Mouse (Mus musculus) ES-Bruce4 (cell line): ENCODE results near the gene Rnls. TPM values are rescaled to one million over a fixed set of nuclear protein-coding genes. Genes with fewer than 3 reads are reported as not detected.

Source experiments
- H3K27ac ChIP-seq: 2 replicates; pipeline ENCODE4 v1.5.1; 2012; ENCODE audit warnings: low read length, inconsistent platforms; ENCODE audit not compliant: insufficient read depth
- H3K27me3 ChIP-seq: 2 replicates; pipeline ENCODE4 v1.6.1; 2012; ENCODE audit warnings: mild to moderate bottlenecking, low read length, inconsistent platforms; ENCODE audit not compliant: control insufficient read depth, poor library complexity, insufficient read depth, severe bottlenecking
- H3K36me3 ChIP-seq: 2 replicates; pipeline ENCODE4 v1.6.1; 2012; ENCODE audit warnings: inconsistent platforms, mild to moderate bottlenecking, low read length, moderate library complexity; ENCODE audit not compliant: control insufficient read depth, poor library complexity, insufficient read depth, severe bottlenecking
- H3K4me1 ChIP-seq: one replicate; pipeline ENCODE4 v1.8.1; 2011; ENCODE audit warnings: low read length; ENCODE audit not compliant: control insufficient read depth, insufficient read depth
- H3K4me3 ChIP-seq: 2 replicates; pipeline ENCODE4 v1.5.1; 2011; ENCODE audit warnings: low read depth, mild to moderate bottlenecking, low read length
- H3K9ac ChIP-seq: 2 replicates; pipeline ENCODE4 v1.6.1; 2012; ENCODE audit warnings: low read depth, mild to moderate bottlenecking, inconsistent platforms; ENCODE audit not compliant: poor library complexity, severe bottlenecking
- H3K9me3 ChIP-seq: replicated peaks from 2 replicates; pipeline ENCODE4 v1.6.1; 2012; ENCODE audit warnings: mild to moderate bottlenecking, low read length, inconsistent platforms; ENCODE audit not compliant: control insufficient read depth, poor library complexity, insufficient read depth, severe bottlenecking
- CTCF ChIP-seq: IDR thresholded peaks from one replicate; pipeline ENCODE4 v1.8.1; 2011; ENCODE audit warnings: low read depth, low read length
- EP300 ChIP-seq: IDR thresholded peaks from 2 replicates; pipeline ENCODE4 v1.6.1; 2011; ENCODE audit warnings: low read depth, low read length; ENCODE audit not compliant: insufficient read depth
- POLR2A ChIP-seq: IDR thresholded peaks from one replicate; pipeline ENCODE4 v1.8.1; 2011; ENCODE audit warnings: low read length; ENCODE audit not compliant: insufficient read depth
- polyA plus RNA-seq: library from polyadenylated mRNA; stranded (reverse); fragments of >200 nt; gene quantifications from 2 replicates; pipeline ENCODE4 v1.2.4, GENCODE M21; 2011; ENCODE audit warnings: low read depth; ENCODE audit not compliant: missing spikeins, insufficient read depth, insufficient read length

Gene Rnls
- polyA plus RNA-seq, 1 experiment = 0.43 TPM

DNA sequence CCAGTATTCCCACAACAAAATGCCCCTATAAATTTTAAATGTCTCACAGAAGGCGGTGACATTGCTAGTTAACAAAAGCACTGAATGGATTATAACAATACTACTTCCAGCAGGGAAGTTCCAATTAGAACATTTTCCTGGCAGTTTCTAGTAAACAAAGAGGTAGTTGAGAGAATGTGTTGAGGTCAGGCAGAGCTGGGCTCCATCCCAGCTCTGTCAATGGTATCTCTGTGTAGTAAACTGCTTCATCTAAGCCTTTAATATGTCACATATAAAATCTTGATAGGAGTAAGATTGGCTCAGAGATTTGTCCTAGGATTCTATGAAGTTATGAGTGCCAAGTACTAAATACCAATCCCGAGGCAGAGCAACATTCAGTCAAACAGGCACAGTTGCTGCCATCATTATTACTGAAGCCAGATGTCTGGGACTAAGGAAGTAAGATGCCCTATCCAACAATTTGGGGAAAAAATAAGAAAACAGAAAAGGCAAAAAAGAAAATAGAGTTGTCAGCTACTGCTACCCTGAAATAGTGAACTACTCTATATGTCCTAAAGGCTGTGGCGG lies 92.3 kb downstream of the Rnls start:
- H3K9me3 ChIP-seq = no peaks in the 10 kb centered on the region
- no peaks in the 10 kb centered on the region for H3K27me3 ChIP-seq
- no peak for TF ChIP-seq CTCF
- no peak overlapping the region for H3K27ac ChIP-seq
- H3K4me1 ChIP-seq = no peaks in the 10 kb centered on the region
- no peak overlapping the region for H3K9ac ChIP-seq
- no peaks in the 10 kb centered on the region for H3K36me3 ChIP-seq
- H3K4me3 ChIP-seq = no peak overlapping the region

DNA sequence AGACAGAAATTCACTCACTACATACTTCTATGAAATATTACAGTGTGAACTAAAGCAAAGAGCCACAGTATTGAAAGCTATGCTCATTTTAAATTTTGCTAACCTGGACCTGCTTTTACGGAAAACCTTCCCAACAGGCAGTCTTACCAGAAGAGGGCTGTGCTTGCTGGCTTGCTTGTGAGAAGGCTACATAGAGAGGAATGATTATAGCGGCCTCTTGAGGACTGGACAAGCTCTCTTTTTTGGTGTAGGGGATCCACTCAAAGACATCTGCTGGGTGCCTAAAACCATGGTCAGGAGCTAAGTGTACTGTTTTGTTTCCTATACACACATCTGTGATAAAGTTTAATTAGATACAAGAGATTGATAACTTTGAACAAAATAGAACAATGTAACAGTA lies 95.8 kb downstream of the Rnls start:
- TF ChIP-seq EP300 (no peak), CTCF (no peak), POLR2A (no peak)
- H3K27ac ChIP-seq = no peak overlapping the region
- no peaks in the 10 kb centered on the region for H3K4me1 ChIP-seq
- no peaks in the 10 kb centered on the region for H3K36me3 ChIP-seq
- H3K4me3 ChIP-seq = no peak overlapping the region
- H3K9me3 ChIP-seq = no peaks in the 10 kb centered on the region
- no peak overlapping the region for H3K9ac ChIP-seq
- H3K27me3 ChIP-seq = no peaks in the 10 kb centered on the region

DNA sequence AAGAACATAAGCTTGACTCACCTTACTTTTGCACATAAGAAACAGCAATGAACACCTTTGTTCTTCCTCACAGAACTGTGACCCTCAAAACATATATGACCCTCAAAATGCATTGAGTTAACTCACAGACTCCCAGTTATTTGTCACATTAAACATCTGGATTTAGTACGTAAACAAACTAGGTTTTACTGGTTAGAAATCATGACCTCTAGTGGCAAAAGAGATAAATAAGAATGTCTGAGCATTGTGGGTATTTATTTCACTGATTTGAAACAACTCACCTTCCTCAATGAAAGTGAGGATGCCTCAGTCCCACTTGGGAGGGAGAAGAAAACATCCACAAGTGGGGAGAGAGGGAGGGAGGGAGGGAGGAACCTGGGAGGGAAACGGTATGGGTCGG lies 109.1 kb downstream of the Rnls start:
- H3K9ac ChIP-seq = no peak overlapping the region
- H3K36me3 ChIP-seq = no peaks in the 10 kb centered on the region
- H3K9me3 ChIP-seq = no peaks in the 10 kb centered on the region
- no peak overlapping the region for H3K27ac ChIP-seq
- TF ChIP-seq EP300 (no peak), CTCF (no peak), POLR2A (no peak)
- no peaks in the 10 kb centered on the region for H3K4me1 ChIP-seq
- no peaks in the 10 kb centered on the region for H3K27me3 ChIP-seq
- no peak overlapping the region for H3K4me3 ChIP-seq

DNA sequence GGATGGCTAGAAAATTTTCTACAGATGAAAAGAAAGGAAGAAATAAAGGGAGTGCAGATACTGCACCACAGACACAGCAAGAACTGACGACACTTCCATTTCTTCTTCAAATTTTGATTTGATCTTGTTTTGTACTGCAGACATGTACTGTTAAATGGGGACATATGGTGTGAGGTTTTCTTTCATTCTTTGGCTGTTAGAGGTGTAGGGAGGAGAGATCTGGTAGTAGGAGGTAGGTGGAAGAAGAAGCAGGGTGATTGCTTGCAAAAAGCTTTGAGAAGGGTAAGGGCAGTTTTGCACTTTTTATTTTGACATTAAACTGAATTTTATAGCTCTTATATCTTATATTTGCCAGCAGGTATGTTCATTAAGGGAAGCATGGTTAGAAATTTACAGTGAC lies 115.7 kb downstream of the Rnls start:
- no peaks in the 10 kb centered on the region for H3K4me1 ChIP-seq
- H3K9ac ChIP-seq = no peak overlapping the region
- H3K27ac ChIP-seq = no peak overlapping the region
- 0 out of 2 replicates have a peak, but pooled peaks cover 2% of the 10 kb centered on the region for H3K27me3 ChIP-seq
- no peak for TF ChIP-seq EP300
- no peak for TF ChIP-seq CTCF
- no peak for TF ChIP-seq POLR2A
- no peaks in the 10 kb centered on the region for H3K9me3 ChIP-seq
- no peaks in the 10 kb centered on the region for H3K36me3 ChIP-seq
- H3K4me3 ChIP-seq = no peak overlapping the region

DNA sequence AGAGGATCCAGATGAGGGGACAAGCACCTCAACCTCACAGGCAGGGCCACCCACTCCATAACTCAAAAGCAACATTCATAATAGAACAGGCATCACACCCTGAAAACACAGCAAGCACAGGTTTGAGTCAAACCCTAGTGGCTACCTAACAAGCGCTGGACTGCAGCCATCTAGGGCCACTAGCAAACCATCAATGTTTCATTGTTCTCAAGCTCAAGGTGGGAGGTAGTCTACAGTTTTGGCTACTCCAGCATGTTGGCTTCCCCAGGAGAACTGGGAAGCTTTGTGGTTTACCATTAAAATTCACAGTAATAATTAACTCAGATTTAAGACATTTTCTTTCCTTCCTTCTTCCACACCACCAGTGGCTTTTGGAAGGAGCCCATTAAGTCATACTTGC lies 118.4 kb downstream of the Rnls start:
- Histone ChIP-seq H3K4me1 (no peaks in the 10 kb centered on the region), H3K36me3 (no peaks in the 10 kb centered on the region), H3K27ac (no peak overlapping the region), H3K9me3 (no peaks in the 10 kb centered on the region), H3K27me3 (0 out of 2 replicates have a peak, but pooled peaks cover 2% of the 10 kb centered on the region), H3K9ac (no peak overlapping the region), H3K4me3 (no peak overlapping the region)
- TF ChIP-seq CTCF (no peak), POLR2A (no peak), EP300 (no peak)

DNA sequence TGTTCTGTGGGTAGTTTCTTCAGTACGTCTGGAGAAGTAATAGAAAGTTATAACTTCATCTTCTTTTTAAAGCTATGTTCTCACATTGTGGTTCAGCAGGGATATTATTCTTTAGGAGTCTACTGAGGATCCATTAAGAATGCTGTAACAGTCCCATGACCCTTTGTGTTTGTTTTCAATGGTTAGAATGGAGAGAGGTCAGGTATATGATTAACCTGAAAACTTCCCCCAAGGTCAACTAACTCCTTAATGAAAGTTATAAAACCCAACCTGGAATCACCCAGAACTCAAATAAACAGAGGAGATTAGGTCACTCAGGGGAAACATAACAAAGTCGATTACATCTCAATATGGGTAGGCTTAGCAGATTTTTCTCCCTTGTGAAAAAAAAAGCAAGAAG lies 120.5 kb downstream of the Rnls start:
- Histone ChIP-seq H3K36me3 (no peaks in the 10 kb centered on the region), H3K9me3 (no peaks in the 10 kb centered on the region), H3K9ac (no peak overlapping the region), H3K4me1 (no peaks in the 10 kb centered on the region), H3K27me3 (0 out of 2 replicates have a peak, but pooled peaks cover 2% of the 10 kb centered on the region), H3K27ac (no peak overlapping the region), H3K4me3 (no peak overlapping the region)
- no peak for TF ChIP-seq EP300
- no peak for TF ChIP-seq CTCF
- TF ChIP-seq POLR2A = no peak
